Mouse (Mus musculus) liver, embryonic 11.5 days (tissue): Measurements from ENCODE around the gene Atg7. TPM values are rescaled to one million over a fixed set of nuclear protein-coding genes. Genes with fewer than 3 reads are reported as not detected.

Experiments used
- ATAC-seq: fragments of 200-750 bp; cut with Nextera tagmentation; replicated peaks from 2 replicates; pipeline ENCODE4 v1.8.0; 2017; ENCODE audit warnings: moderate number of reproducible peaks, mild to moderate bottlenecking, moderate TSS enrichment, moderate library complexity; ENCODE audit not compliant: low FRiP score
- DNase-seq: peaks from one replicate; pipeline ENCODE4 v3.0.0-alpha.2; 2017; ENCODE audit warnings: low spot score
- H3K27ac ChIP-seq: fragments of 300-500 bp; sonication (generic); 2 replicates; pipeline ENCODE4 v1.5.1; 2014; ENCODE audit warnings: mild to moderate bottlenecking, low read depth, low read length, control low read depth
- H3K27me3 ChIP-seq: fragments of 300-500 bp; sonication (generic); replicated peaks from 2 replicates; pipeline ENCODE4 v1.6.1; 2014; ENCODE audit warnings: low read length, mixed read lengths; ENCODE audit not compliant: control insufficient read depth, insufficient read depth
- H3K36me3 ChIP-seq: fragments of 300-500 bp; sonication (generic); 2 replicates; pipeline ENCODE4 v1.6.1; 2014; ENCODE audit warnings: mild to moderate bottlenecking, low read length, moderate library complexity, mixed read lengths; ENCODE audit not compliant: control insufficient read depth, insufficient read depth
- H3K4me1 ChIP-seq: fragments of 300-500 bp; sonication (generic); replicated peaks from 2 replicates; pipeline ENCODE4 v1.6.1; 2014; ENCODE audit warnings: low read length, mixed read lengths; ENCODE audit not compliant: control insufficient read depth, insufficient read depth
- H3K4me2 ChIP-seq: fragments of 300-500 bp; sonication (generic); 2 replicates; pipeline ENCODE4 v1.6.1; 2014; ENCODE audit warnings: mild to moderate bottlenecking, control low read depth, moderate library complexity
- H3K4me3 ChIP-seq: fragments of 300-500 bp; sonication (generic); 2 replicates; pipeline ENCODE4 v1.5.1; 2014; ENCODE audit warnings: low read depth, low read length, control low read depth
- H3K9ac ChIP-seq: fragments of 300-500 bp; sonication (generic); 2 replicates; pipeline ENCODE4 v1.6.1; 2014; ENCODE audit warnings: low read depth, low read length, control low read depth
- H3K9me3 ChIP-seq: fragments of 300-500 bp; sonication (generic); 2 replicates; pipeline ENCODE4 v1.6.1; 2016; ENCODE audit warnings: low read length, inconsistent platforms, mixed read lengths; ENCODE audit not compliant: control insufficient read depth
- WGBS: fragments of 180-500 bp; shearing (Covaris S2); extraction: QIAGEN DNeasy Blood & Tissue Kit; methylation state at CpG from one replicate; pipeline ENCODE4 v1.1.7; 2014; 5-methylcytosine and 5-hydroxymethylcytosine counted together
- polyA plus RNA-seq: library from polyadenylated mRNA; unstranded; fragments of >200 nt; fragmentation: Nextera tagmentation; extraction: Ambion mirVana; gene quantifications from 2 replicates; pipeline ENCODE4 v1.2.1, GENCODE M21; 2014

Gene Atg7
- polyA plus RNA-seq, 1 experiment from 2014 or later: 20.8 TPM

- no peak for ATAC-seq
- H3K4me2 ChIP-seq: no peak overlapping the region
- H3K9me3 ChIP-seq: no peaks in the 10 kb centered on the region
- H3K4me1 ChIP-seq: peaks cover 77% of the 10 kb centered on the region
- H3K4me3 ChIP-seq: no peak overlapping the region
- 50% methylated on average over 6 of the region's 6 CpGs for WGBS
- H3K9ac ChIP-seq: no peak overlapping the region
- H3K27ac ChIP-seq: no peak overlapping the region
- H3K27me3 ChIP-seq: no peaks in the 10 kb centered on the region
- H3K36me3 ChIP-seq: no peaks in the 10 kb centered on the region; the same call in 1 of the 2 replicates
- DNase-seq: no peak
Observed at GRCm38 (mm10) chr6:114904233-114904632, 261.3 kb downstream of the Atg7 start.

- ATAC-seq (no peak), DNase-seq (no peak)
- no peaks in the 10 kb centered on the region for H3K9me3 ChIP-seq
- H3K4me1 ChIP-seq: peaks cover 71% of the 10 kb centered on the region
- H3K4me2 ChIP-seq: no peak overlapping the region
- WGBS: 89% methylated on average over 3 of the region's 3 CpGs
- no peaks in the 10 kb centered on the region; the same call in 1 of the 2 replicates for H3K36me3 ChIP-seq
- no peak overlapping the region for H3K27ac ChIP-seq
- no peak overlapping the region for H3K4me3 ChIP-seq
- no peaks in the 10 kb centered on the region for H3K27me3 ChIP-seq
- H3K9ac ChIP-seq: no peak overlapping the region
Observed at GRCm38 (mm10) chr6:114904818-114905217, 261.9 kb downstream of the Atg7 start.

GRCm38 (mm10) chr6:114905253-114906028, 262.5 kb downstream of the Atg7 start:
- no peak for ATAC-seq
- no peak for DNase-seq
- H3K4me2 ChIP-seq: no peak overlapping the region
- peaks cover 65% of the 10 kb centered on the region for H3K4me1 ChIP-seq
- WGBS: 56% methylated on average over 8 of the region's 8 CpGs
- no peaks in the 10 kb centered on the region for H3K36me3 ChIP-seq
- no peak overlapping the region for H3K9ac ChIP-seq
- no peak overlapping the region for H3K4me3 ChIP-seq
- no peak overlapping the region for H3K27ac ChIP-seq
- no peaks in the 10 kb centered on the region for H3K9me3 ChIP-seq
- no peaks in the 10 kb centered on the region for H3K27me3 ChIP-seq

- 64% methylated on average over 5 of the region's 5 CpGs for WGBS
- H3K36me3 ChIP-seq: no peaks in the 10 kb centered on the region
Observed at GRCm38 (mm10) chr6:114906209-114906608, 263.3 kb downstream of the Atg7 start.

GRCm38 (mm10) chr6:114907459-114907858, 264.6 kb downstream of the Atg7 start:
- H3K27me3 ChIP-seq: no peaks in the 10 kb centered on the region
- 95% methylated on average over 6 of the region's 6 CpGs for WGBS
- peaks cover 48% of the 10 kb centered on the region for H3K4me1 ChIP-seq
- H3K4me3 ChIP-seq: no peak overlapping the region
- no peaks in the 10 kb centered on the region for H3K36me3 ChIP-seq
- ATAC-seq (no peak), DNase-seq (no peak)
- H3K9me3 ChIP-seq: no peaks in the 10 kb centered on the region
- no peak overlapping the region for H3K27ac ChIP-seq
- H3K4me2 ChIP-seq: no peak overlapping the region
- no peak overlapping the region for H3K9ac ChIP-seq

More at GRCm38 (mm10) chr6:114906209-114906608, 263.3 kb downstream of the Atg7 start:
- no peak overlapping the region for H3K4me2 ChIP-seq
- no peak overlapping the region for H3K9ac ChIP-seq
- ATAC-seq: no peak
- no peaks in the 10 kb centered on the region for H3K27me3 ChIP-seq
- no peak overlapping the region for H3K4me3 ChIP-seq
- no peak overlapping the region for H3K27ac ChIP-seq
- DNase-seq: no peak
- peaks cover 57% of the 10 kb centered on the region for H3K4me1 ChIP-seq
- no peaks in the 10 kb centered on the region for H3K9me3 ChIP-seq

- DNase-seq: no peak
- 91% methylated on average over 7 of the region's 7 CpGs for WGBS
Observed at GRCm38 (mm10) chr6:114909801-114910200, 266.9 kb downstream of the Atg7 start.

More at GRCm38 (mm10) chr6:114909801-114910200, 266.9 kb downstream of the Atg7 start:
- Histone ChIP-seq H3K9ac (no peak overlapping the region), H3K4me2 (no peak overlapping the region), H3K27ac (no peak overlapping the region), H3K4me1 (peaks cover 46% of the 10 kb centered on the region), H3K36me3 (no peaks in the 10 kb centered on the region), H3K4me3 (no peak overlapping the region), H3K9me3 (no peaks in the 10 kb centered on the region), H3K27me3 (no peaks in the 10 kb centered on the region)
- ATAC-seq: no peak

Other genes starting within 250 kb of the Atg7 start
- 0.04 TPM in 1 of 2 replicates, not detected in the other for gene Hrh1, start 245.2 kb upstream of the Atg7 start, polyA plus RNA-seq